Mouse (Mus musculus): Measurements from ENCODE around the gene Smoc2. TPM values are rescaled to one million over a fixed set of nuclear protein-coding genes. Genes with fewer than 3 reads are reported as not detected.

Gene Smoc2
- total and polyA plus RNA-seq, 3 experiments = 0.34 TPM; not detected in 2

DNA sequence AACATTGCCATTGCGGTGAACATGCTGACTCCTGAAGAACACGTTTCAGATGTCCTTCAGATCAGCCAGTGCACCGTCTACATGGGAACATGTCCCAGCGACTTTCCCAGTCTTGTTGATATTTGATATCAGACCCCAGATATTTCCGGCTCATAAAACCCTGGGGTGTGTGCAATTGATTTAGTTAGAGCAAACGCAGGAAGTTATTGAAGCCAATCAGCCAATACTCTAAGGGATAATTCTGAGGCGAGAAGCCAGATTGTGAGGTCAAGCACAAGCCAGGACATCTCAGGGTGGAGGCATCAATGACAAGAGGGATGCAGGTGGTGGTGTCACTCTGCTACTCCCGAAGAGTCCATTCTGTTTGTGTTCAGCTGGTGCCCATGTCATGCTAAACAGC lies 28.9 kb upstream of the Smoc2 start:
- Histone ChIP-seq H3K4me3 (replicated peaks in 1 of 3; ENCODE audit: low read depth in 2 of 3, low read length in 2 of 3, poor library complexity in 1 of 3) (no peak overlapping the region), H3K36me3 (replicated peaks in 1 of 2; ENCODE audit: control insufficient read depth in 1 of 2, insufficient read depth in 1 of 2, low read length in 1 of 2) (no peaks in the 10 kb centered on the region), H3K4me2 (ENCODE audit: insufficient read depth, low read depth, poor library complexity, severe bottlenecking) (no peak overlapping the region), H3K27me3 (replicated peaks) (peaks cover 57% of the 10 kb centered on the region), H3K79me2 (replicated peaks; ENCODE audit: control insufficient read depth, extremely low read depth, insufficient read depth, poor library complexity, severe bottlenecking) (no peaks in the 10 kb centered on the region), H3K27ac (ENCODE audit: insufficient read depth, low read depth) (no peak overlapping the region), H3K9me3 (replicated peaks; ENCODE audit: low read length) (no peaks in the 10 kb centered on the region), H3K4me1 (ENCODE audit: control insufficient read depth in 1 of 2, insufficient read depth in 2 of 2) (no peaks in the 10 kb centered on the region), H3K9ac (ENCODE audit: insufficient read depth, low read depth) (no peak overlapping the region)
- in situ Hi-C loops (cut with MboI; ENCODE audit: low pct_ligation_motif_present, low pct_unique_long_range_greater_than_20kb, low sequenced_read_pairs) (no loop called here), dilution Hi-C loops (cut with MboI; ENCODE audit: extremely low pct_ligation_motif_present, extremely low pct_unique_long_range_greater_than_20kb, low sequenced_read_pairs) (no loop called here)
- no peak for TF ChIP-seq USF1 (IDR thresholded peaks at IDR 0.05; ENCODE audit: low read depth, low read length)
- TF ChIP-seq NELFE (IDR thresholded peaks at IDR 0.05; ENCODE audit: low read depth, low read length) = no peak
- TF ChIP-seq MAZ (IDR thresholded peaks at IDR 0.05; ENCODE audit: low read depth, low read length) = no peak
- no peak for TF ChIP-seq SIN3A (IDR thresholded peaks at IDR 0.05; ENCODE audit: low read length)
- no peak for TF ChIP-seq ZC3H11A (IDR thresholded peaks at IDR 0.05; ENCODE audit: low read depth, low read length)
- TF ChIP-seq KAT2A (IDR thresholded peaks at IDR 0.05; ENCODE audit: insufficient replicate concordance, low read length) = no peak
- no peak for TF ChIP-seq JUND (conservative IDR thresholded peaks at IDR 0.05; ENCODE audit: low read depth, low read length)
- no peak for TF ChIP-seq MEF2A (IDR thresholded peaks at IDR 0.05; ENCODE audit: borderline replicate concordance, low read depth, low read length)
- no peak for TF ChIP-seq UBTF (IDR thresholded peaks at IDR 0.05; ENCODE audit: low read depth, low read length)
- TF ChIP-seq MAX (IDR thresholded peaks at IDR 0.05; ENCODE audit: low read length) = no peak
- TF ChIP-seq GABPA (IDR thresholded peaks at IDR 0.05; ENCODE audit: insufficient replicate concordance, low read depth, low read length) = no peak
- no peak for TF ChIP-seq CHD1 (IDR thresholded peaks at IDR 0.05; ENCODE audit: low read depth, low read length)
- TF ChIP-seq EP300 (IDR thresholded peaks at IDR 0.05; ENCODE audit: low read length) = no peak
- TF ChIP-seq MAFK (IDR thresholded peaks at IDR 0.05; ENCODE audit: insufficient replicate concordance, low read length) = no peak
- TF ChIP-seq RAD21 (IDR thresholded peaks at IDR 0.05; ENCODE audit: low read depth, low read length) = no peak
- no peak for TF ChIP-seq BHLHE40 (IDR thresholded peaks at IDR 0.05; ENCODE audit: low read depth, low read length)
- DNase-seq (ENCODE audit: extremely low read depth) = no peak

DNA sequence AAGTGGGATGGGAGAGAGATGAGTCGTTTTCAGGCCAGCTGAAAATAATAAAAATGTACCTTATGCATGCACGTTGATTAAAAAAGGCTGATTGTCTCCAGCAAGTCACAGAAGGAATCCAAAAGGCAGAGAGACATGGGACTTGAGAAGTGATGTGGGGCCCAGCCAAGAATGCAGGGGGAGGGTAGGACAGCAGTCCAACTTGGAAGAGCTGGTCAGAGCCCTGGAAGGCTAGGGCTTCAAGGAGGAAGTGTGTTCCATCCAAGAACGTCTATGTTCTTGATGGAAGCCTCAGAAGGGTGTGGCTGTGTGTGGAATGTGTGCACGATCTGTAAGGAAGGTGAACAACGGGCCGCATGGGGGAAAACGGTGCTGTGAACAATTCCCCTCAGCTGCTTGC lies 26.9 kb upstream of the Smoc2 start:
- Histone ChIP-seq H3K9ac (ENCODE audit: insufficient read depth, low read depth) (no peak overlapping the region), H3K27me3 (replicated peaks) (peaks cover 51% of the 10 kb centered on the region), H3K4me1 (ENCODE audit: control insufficient read depth in 1 of 2, insufficient read depth in 2 of 2) (no peaks in the 10 kb centered on the region), H3K4me2 (ENCODE audit: insufficient read depth, low read depth, poor library complexity, severe bottlenecking) (no peak overlapping the region), H3K9me3 (replicated peaks; ENCODE audit: low read length) (no peaks in the 10 kb centered on the region), H3K36me3 (replicated peaks in 1 of 2; ENCODE audit: control insufficient read depth in 1 of 2, insufficient read depth in 1 of 2, low read length in 1 of 2) (no peaks in the 10 kb centered on the region), H3K4me3 (replicated peaks in 1 of 3; ENCODE audit: low read depth in 2 of 3, low read length in 2 of 3, poor library complexity in 1 of 3) (no peak overlapping the region), H3K27ac (ENCODE audit: insufficient read depth, low read depth) (no peak overlapping the region), H3K79me2 (replicated peaks; ENCODE audit: control insufficient read depth, extremely low read depth, insufficient read depth, poor library complexity, severe bottlenecking) (no peaks in the 10 kb centered on the region)
- in situ Hi-C loops (cut with MboI; ENCODE audit: low pct_ligation_motif_present, low pct_unique_long_range_greater_than_20kb, low sequenced_read_pairs) (no loop called here), dilution Hi-C loops (cut with MboI; ENCODE audit: extremely low pct_ligation_motif_present, extremely low pct_unique_long_range_greater_than_20kb, low sequenced_read_pairs) (no loop called here)
- TF ChIP-seq TBP (conservative IDR thresholded peaks at IDR 0.05; ENCODE audit: low read depth, low read length) (no peak), MEF2A (IDR thresholded peaks at IDR 0.05; ENCODE audit: borderline replicate concordance, low read depth, low read length) (no peak)
- DNase-seq (ENCODE audit: extremely low read depth) = no peak

Measured in CH12.LX (cell line).